Mouse (Mus musculus): Measurements from ENCODE around the gene Pwwp2b. TPM values are rescaled to one million over a fixed set of nuclear protein-coding genes. Genes with fewer than 3 reads are reported as not detected.

Gene Pwwp2b
- polyA plus RNA-seq, 1 experiment, result 15.6 TPM

- no peak for DNase-seq (ENCODE audit: low read depth)
Observed at GRCm38 (mm10) chr7:139224725-139225124, 23.6 kb upstream of the Pwwp2b start.

DNA sequence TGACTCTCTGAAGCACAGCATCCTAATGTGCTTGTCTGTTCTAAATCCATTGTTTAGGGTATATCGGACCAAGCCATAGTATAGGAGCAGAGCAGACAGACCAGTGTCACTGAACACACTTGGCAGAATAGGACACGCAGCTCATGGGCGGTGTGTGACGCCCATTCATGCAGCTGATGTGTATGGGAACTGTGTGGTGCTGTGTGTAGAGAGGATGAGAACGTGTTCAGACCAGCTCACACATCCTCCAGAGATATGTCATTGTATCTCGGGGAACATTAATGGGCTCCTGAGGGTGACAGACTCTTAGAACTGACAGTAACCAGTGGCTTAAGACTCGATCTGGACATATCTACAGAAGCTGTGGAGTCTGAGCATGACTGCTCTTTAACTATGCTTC lies 21.9 kb upstream of the Pwwp2b start:
- no peak for DNase-seq (ENCODE audit: low read depth)

DNA sequence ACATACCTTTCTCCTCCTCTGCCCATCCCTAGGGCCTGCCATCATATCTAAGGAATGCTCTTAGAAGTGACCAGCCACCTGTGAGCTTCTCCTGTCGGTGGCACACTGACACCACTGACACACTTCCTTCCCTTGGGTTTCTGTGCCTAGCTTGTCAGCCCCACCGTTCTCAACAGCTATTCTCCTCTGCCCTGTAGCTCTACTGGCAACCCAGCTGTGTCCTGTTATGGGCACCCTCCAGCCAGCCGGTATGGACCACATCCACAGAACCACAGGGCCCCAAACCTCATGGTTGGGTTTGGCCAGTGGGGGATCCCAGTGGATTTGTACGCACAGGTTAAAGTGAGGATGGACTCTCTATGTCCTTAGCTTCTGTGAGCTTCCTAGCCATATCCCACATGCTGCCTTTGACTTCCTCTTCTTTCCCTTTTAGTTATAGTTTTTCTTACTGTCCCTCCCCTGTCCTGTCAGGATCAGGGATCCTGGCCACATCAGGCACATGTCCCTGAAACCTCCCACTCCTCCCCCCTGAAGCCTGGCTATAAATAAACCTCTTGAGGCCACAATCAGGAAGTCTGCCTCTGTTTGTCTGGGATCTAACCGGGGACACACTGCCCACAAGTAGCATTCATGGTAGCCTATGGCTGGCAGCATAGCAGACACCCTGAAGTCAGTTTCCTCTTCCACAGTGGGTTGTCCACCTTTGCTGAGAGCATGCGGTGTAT lies 19.7 kb upstream of the Pwwp2b start:
- no peak for DNase-seq (ENCODE audit: low read depth)

DNA sequence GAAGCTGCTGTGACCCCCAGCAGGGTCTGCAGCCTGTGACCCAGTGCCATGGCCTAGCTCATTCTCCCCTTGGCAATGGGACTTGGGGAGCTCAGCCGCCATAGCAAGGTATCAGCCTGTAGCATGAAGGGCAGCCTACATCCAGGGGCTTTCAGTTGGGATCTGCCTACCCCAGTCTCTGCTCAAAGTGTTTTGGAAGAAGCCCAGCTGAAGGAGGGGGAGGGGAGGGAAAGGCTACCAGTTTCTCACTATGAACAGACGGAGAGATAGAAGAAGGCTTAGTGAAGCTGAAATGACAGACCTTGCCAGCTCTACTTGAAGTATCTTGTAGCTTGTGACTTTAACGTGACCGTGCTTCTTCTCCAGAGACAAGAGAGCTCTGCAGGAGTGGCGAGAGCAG lies 18.4 kb upstream of the Pwwp2b start:
- DNase-seq (ENCODE audit: low read depth), result no peak

- DNase-seq (ENCODE audit: low read depth), result no peak
Observed at GRCm38 (mm10) chr7:139230241-139230640, 18.0 kb upstream of the Pwwp2b start.

DNA sequence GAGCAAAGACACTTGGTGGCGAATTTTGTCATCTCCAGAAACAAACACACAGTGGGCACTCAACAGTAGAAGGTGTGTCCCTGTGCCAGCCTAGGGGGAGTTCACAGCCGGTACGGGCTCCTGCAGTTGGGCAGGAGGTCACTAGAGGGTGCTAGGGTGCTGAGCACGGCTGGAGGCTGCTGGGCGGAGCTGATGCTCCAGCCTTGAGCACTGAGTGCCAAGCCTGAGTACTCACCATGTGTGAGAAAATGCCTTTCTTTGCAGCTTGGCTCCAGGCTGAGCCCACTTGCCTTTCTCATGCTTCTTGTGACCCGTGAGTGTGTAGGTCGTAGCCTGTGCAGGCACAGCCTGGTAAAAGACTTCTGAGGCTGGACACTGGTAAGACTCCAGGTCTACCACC lies 14.6 kb upstream of the Pwwp2b start:
- DNase-seq (ENCODE audit: low read depth), result no peak

- DNase-seq (ENCODE audit: low read depth), result no peak
Observed at GRCm38 (mm10) chr7:139234426-139235188, 13.7 kb upstream of the Pwwp2b start.

DNA sequence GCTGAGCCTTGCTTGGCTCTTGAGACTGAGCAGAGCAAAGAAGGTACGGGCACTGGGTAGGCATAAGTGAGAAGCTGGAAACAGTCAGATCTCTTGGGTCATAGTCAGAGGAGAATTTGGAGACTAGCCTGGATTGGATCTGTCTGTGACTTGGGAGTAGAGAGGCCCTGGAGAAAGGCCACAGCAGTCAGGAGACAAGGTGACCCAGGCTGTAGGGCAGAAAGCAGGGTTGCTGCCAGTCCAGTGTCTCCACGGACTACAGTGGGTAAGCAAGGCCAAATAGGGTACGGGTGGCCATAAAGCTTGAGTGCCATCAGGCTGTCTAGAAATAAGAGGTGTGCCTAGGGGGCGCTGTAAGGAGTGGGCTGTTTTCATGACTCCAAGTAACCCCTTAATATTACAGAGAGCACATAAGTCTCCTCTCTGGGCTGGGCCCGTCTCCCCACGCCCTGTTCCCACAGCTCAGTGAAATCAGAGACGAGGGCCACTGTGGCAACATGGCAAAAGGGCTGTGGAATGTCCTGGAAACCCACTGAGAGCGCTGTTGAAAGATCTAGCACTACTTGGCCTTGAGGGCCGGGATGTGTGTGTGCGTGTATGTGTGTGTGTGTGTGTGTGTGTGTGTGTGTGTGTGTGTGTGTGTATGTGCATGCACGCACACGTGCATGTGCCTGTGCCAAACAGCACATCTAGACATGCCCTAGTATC lies 12.5 kb upstream of the Pwwp2b start:
- no peak for DNase-seq (ENCODE audit: low read depth)

GRCm38 (mm10) chr7:139239432-139239831 lies 8.8 kb upstream of the Pwwp2b start:
- no peak for DNase-seq (ENCODE audit: low read depth)

- DNase-seq (ENCODE audit: low read depth), result no peak
Observed at GRCm38 (mm10) chr7:139246086-139246485, 2.2 kb upstream of the Pwwp2b start.

DNA sequence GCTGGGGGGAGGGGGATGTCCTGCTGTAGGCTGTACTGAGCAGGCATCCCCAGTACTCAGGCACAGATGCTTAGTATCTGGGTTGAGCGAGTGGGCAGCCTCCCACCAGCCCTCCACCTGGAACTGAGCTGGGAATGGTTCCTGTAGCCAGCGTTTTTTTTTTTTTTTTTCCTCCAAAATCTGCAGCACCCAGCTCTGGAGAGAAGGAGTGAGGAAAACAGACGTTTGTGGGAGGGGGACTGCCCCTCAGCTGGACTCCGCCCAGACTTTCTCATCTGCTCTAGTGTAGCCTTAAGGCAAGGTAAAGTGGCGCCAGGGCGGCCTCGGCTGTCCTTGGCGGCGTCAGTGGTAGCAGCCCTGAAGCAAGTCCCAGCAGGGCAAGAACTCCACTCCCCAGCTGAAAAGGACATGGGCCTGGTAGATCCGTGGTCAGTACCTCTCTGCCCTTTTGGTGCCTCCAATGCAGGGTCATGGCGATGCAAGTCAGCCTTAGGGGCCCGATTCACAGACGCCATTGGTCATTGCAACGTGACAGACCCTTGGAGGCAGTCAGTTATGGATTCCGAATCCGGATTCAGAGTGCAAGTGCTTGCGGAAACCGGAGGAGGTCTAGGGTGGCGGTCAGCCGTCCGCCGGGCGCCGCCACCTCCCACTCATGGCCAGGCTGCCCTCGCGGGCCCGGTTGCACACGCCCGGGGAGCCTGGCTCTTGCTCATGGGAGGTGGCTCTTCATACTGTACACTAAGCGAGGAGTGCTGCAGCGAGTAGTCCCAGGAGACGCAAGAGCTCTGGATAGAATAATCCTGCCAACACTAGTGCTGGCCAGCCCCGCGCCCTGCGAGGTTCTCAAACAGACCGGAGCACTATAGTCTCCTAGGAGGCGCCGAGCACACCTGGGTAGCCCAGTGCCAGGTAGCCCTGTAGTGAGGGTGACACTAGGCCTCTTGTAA lies 1.1 kb upstream of the Pwwp2b start:
- DNase-seq (ENCODE audit: low read depth), result no peak

DNA sequence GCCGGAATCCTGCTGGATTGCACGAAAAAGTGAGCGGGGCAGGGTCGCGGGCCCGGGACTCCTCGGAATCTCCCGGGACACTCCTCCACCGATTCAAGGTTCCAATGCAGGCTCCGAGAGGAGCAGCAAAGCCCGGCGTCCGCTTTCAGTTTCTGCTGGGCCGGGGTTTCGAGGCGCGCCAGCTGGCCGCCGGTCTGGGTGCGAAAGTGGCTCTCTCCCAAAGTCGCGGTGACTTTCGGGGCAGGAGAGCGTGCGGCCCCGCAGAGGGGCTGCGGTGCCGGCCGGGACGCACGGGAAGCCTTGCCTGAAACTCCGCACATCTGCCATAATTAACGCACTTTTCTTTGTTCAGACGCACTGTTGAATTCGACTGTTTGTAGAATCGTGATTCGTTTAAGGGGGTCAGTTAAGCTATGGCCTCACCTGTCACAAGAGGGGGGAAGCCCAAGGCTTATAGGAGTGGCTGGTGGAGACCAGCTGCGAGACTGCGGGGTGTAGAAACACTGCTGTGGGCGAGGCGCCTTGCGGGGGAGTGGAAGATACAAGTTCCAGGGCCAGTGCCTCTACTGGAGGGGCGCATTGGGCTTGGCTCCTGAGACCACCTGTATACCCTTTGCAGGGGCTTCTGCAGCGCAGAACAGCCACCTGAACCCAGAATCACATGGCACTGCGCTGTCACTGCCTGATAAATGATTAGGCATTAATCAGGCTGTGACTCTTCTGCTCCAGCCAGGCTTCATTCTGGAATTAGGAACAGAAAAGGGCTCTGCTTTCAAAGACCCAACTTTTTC lies 528 bp downstream of the Pwwp2b start:
- no peak for DNase-seq (ENCODE audit: low read depth)

DNA sequence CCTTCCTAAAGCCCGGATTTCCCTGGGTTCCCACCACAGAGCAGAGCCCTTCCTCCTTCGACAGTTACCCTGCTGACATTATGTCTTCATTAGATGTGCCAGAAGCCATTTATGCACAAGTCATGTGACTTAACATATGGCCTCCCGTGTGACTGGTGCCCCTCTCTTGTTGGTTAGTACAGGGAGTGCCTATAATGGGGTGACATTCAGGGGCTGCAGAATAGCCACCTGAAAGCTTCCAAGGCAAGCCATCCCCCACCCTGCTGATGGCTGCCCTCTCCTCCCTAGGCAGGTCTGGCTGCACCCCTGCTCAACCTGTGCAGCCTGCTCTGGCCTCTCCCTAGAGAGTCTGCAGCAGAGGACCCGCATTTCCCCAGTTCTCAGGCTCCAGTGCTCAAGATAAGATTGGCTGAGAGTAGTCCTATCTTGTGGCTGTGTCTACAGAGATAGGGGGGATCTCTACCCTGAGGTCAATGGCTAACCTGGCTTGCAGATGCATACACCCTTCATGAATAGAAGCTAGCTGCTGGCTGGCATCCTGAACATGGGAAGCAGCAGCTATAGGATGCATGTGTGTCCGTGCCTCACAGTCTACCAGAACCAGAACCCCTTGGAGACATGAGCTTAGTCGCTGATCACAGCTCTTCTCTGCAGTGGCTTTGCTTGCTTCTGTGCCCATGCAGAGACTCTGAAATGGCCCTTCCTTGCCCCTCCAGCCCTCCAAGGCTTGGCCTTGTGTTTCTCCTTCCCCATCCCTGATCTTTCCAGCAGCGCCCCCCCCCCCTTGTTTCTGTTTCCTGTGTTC lies 1.3 kb downstream of the Pwwp2b start:
- no peak for DNase-seq (ENCODE audit: low read depth)

DNA sequence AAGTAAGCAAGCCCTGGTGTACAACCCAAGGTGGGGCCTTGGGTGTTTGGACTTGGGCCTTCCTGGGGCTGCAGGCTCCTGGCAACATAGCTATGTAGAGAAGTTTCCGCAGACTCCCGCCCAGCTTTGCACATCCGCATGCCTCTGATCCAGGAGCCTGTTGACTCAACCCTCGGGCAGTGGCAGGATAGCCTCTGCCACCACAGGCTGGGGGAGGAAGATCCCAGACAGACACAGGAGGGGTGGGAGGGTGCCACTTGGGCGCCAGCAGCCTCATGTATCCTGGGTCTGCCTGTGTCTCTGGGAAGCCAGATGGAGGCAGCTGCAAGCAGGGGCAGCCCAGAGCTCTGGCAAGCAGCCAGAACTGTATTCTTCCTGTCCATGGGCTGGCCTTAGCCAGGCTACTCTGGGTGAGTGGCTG lies 3.6 kb downstream of the Pwwp2b start:
- no peak for DNase-seq (ENCODE audit: low read depth)

DNA sequence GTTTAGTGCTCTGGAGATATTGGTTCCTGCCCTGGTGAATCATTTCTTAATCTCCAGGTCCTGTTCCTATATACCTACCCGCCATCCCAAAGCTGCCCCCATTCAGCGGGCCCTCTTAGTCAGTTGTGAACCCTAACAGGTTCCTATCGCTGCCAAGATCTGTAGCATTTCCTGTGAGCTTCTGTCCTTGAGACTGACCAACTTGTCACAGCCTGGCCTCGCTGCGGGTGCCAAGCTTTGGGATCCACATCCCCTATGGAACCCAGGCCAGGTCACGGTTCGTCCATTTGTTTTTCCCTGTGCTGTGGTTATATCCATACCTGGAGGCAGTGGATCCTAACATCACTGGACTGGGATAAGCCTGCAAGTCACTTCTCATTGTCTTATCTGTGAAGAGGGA lies 4.3 kb downstream of the Pwwp2b start:
- DNase-seq (ENCODE audit: low read depth), result no peak

DNA sequence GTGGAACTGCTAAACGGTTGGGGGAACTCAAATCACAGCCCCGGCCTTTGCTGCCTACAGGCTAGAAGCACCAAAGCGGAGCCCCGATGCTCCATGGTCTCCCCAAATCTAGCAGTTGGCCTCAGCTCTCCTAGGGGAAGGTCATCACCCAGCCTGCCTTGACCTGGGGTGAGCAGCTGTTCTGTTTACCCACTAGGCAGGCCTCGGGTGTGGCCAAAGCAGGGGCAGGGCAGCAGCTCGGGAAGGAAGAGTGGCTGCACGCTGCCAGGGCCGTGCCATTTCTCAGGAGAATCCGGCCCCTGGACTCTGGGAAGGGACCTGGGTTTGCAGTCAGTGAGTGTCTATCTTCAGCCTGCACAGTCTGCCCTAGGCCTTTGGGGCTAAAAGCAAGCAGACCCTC lies 4.7 kb downstream of the Pwwp2b start:
- no peak for DNase-seq (ENCODE audit: low read depth)

GRCm38 (mm10) chr7:139253462-139253861 lies 5.2 kb downstream of the Pwwp2b start:
- DNase-seq (ENCODE audit: low read depth), result no peak

- no peak for DNase-seq (ENCODE audit: low read depth)
Observed at GRCm38 (mm10) chr7:139254626-139255025, 6.3 kb downstream of the Pwwp2b start.

DNA sequence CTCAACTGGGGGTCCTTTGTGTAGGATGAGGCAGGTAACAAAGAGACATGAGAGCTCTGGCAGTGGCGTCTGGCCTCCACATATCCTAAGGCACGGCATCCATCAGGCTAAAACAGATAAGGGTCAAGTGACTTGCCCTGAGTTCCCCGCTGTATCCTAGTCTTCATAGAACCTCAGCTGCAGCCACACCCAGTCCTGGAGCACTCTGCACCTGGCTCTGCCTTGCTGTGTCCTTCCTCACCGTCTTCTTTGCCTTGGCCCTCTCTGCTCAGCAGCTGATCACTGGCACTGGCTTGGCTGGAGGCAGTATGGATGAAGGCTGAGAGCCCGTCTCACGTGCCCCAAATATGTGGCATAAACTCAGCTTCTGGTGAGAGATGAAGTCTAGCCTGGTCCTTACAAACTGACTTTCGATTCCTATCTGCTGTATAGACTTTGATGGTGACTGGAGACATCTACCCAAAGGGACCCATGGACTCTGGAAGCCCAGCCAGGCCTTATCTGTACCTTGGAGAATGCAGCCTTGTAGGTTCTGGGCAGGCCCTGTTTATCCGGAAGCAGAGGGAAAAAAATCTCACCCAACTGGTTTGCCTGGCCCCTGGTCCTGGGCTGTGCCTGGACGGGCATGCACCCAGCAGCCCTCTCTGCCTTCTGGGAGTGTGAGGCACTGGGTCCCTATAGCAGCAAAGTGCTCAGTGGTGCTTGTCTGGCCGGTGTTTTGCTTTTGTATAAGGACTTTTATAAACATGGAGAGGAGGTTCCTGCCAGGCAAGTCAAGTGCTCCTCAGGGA lies 9.7 kb downstream of the Pwwp2b start:
- DNase-seq (ENCODE audit: low read depth), result no peak
